Mouse (Mus musculus): ENCODE data around the gene Prb1. TPM values are rescaled to one million over a fixed set of nuclear protein-coding genes. Genes with fewer than 3 reads are reported as not detected.

The Prb1 gene
- total RNA-seq (2023), result not detected

GRCm38 (mm10) chr6:132210421-132210820 is at the start of gene Prb1:
TSS of gene Prb1 (minus strand) at chr6:132210521.

Other genes starting within 250 kb of the Prb1 start
- not detected for gene Prpmp5, start 104.2 kb upstream of the Prb1 start, total RNA-seq (2023)
- not detected for gene Gm8882, start 153.6 kb upstream of the Prb1 start, total RNA-seq (2023)